Mouse (Mus musculus): ENCODE measurements around the gene Ms4a2. TPM values are rescaled to one million over a fixed set of nuclear protein-coding genes. Genes with fewer than 3 reads are reported as not detected.

Gene Ms4a2
- polyA plus RNA-seq, 1 experiment from 2014 or later: 1.6 TPM

- no peaks in the 10 kb centered on the region for H3K27me3 ChIP-seq (replicated peaks; ENCODE audit: control insufficient read depth, insufficient read depth, low read length)
- H3K36me3 ChIP-seq (ENCODE audit: control insufficient read depth, insufficient read depth, low read length): no peaks in the 10 kb centered on the region
- no peaks in the 10 kb centered on the region for H3K9me3 ChIP-seq (ENCODE audit: control insufficient read depth, low read length)
- DNase-seq (ENCODE audit: low spot score) (peak; percentile 77), ATAC-seq (ENCODE audit: low read depth) (no peak)
- no peak overlapping the region for H3K27ac ChIP-seq (replicated peaks; ENCODE audit: low read depth, low read length)
- H3K9ac ChIP-seq (ENCODE audit: low read depth, low read length): no peak overlapping the region
- H3K4me3 ChIP-seq (ENCODE audit: low read depth, low read length): no peak overlapping the region
- H3K4me2 ChIP-seq (ENCODE audit: low read depth, low read length): no peak overlapping the region
- WGBS: 23% methylated on average over 6 of the region's 6 CpGs
- H3K4me1 ChIP-seq (ENCODE audit: control insufficient read depth, insufficient read depth, low read length): no peaks in the 10 kb centered on the region
These were observed 12.0 kb downstream of the Ms4a2 start for GRCm38 (mm10) chr19:11611541-11611945.

GRCm38 (mm10) chr19:11608172-11608571 is 15.3 kb downstream of the Ms4a2 start:
- DNase-seq (ENCODE audit: low spot score): peak; percentile 21
- no peak overlapping the region for H3K9ac ChIP-seq (ENCODE audit: low read depth, low read length)
- 33% methylated on average over 1 of the region's 1 CpGs for WGBS

GRCm38 (mm10) chr19:11604603-11605002 is 18.9 kb downstream of the Ms4a2 start, which contains the start of gene Ms4a6d:
Ms4a6d (minus strand) TSS chr19:11604849.
- Histone ChIP-seq H3K36me3 (ENCODE audit: control insufficient read depth, insufficient read depth, low read length) (no peaks in the 10 kb centered on the region), H3K27ac (replicated peaks; ENCODE audit: low read depth, low read length) (no peak within 1 kb of the TSS), H3K9ac (ENCODE audit: low read depth, low read length) (no peak within 1 kb of the TSS), H3K4me1 (ENCODE audit: control insufficient read depth, insufficient read depth, low read length) (no peaks in the 10 kb centered on the region), H3K27me3 (replicated peaks; ENCODE audit: control insufficient read depth, insufficient read depth, low read length) (no peaks in the 10 kb centered on the region), H3K4me3 (ENCODE audit: low read depth, low read length) (no peak within 1 kb of the TSS), H3K4me2 (ENCODE audit: low read depth, low read length) (no peak within 1 kb of the TSS), H3K9me3 (ENCODE audit: control insufficient read depth, low read length) (no peaks in the 10 kb centered on the region)
- 90% methylated on average over 2 of the region's 2 CpGs for WGBS
- DNase-seq (ENCODE audit: low spot score): no peak
- no peak for ATAC-seq (ENCODE audit: low read depth)

More at GRCm38 (mm10) chr19:11608172-11608571, 15.3 kb downstream of the Ms4a2 start:
- ATAC-seq (ENCODE audit: low read depth): no peak
- Histone ChIP-seq H3K4me2 (ENCODE audit: low read depth, low read length) (no peak overlapping the region), H3K4me3 (ENCODE audit: low read depth, low read length) (no peak overlapping the region), H3K4me1 (ENCODE audit: control insufficient read depth, insufficient read depth, low read length) (no peaks in the 10 kb centered on the region), H3K27ac (replicated peaks; ENCODE audit: low read depth, low read length) (no peak overlapping the region), H3K9me3 (ENCODE audit: control insufficient read depth, low read length) (no peaks in the 10 kb centered on the region), H3K36me3 (ENCODE audit: control insufficient read depth, insufficient read depth, low read length) (no peaks in the 10 kb centered on the region), H3K27me3 (replicated peaks; ENCODE audit: control insufficient read depth, insufficient read depth, low read length) (no peaks in the 10 kb centered on the region)

- Histone ChIP-seq H3K27ac (replicated peaks; ENCODE audit: low read depth, low read length) (no peak overlapping the region), H3K4me3 (ENCODE audit: low read depth, low read length) (no peak overlapping the region), H3K4me2 (ENCODE audit: low read depth, low read length) (no peak overlapping the region), H3K36me3 (ENCODE audit: control insufficient read depth, insufficient read depth, low read length) (no peaks in the 10 kb centered on the region), H3K27me3 (replicated peaks; ENCODE audit: control insufficient read depth, insufficient read depth, low read length) (no peaks in the 10 kb centered on the region), H3K9ac (ENCODE audit: low read depth, low read length) (no peak overlapping the region), H3K4me1 (ENCODE audit: control insufficient read depth, insufficient read depth, low read length) (no peaks in the 10 kb centered on the region), H3K9me3 (ENCODE audit: control insufficient read depth, low read length) (no peaks in the 10 kb centered on the region)
- no peak for ATAC-seq (ENCODE audit: low read depth)
- DNase-seq (ENCODE audit: low spot score): peak; percentile 41
- 86% methylated on average over 2 of the region's 2 CpGs for WGBS
These were observed 21.5 kb downstream of the Ms4a2 start for GRCm38 (mm10) chr19:11602026-11602425.

GRCm38 (mm10) chr19:11601349-11601748 is 22.2 kb downstream of the Ms4a2 start:
- no peak for ATAC-seq (ENCODE audit: low read depth)
- H3K27me3 ChIP-seq (replicated peaks; ENCODE audit: control insufficient read depth, insufficient read depth, low read length): no peaks in the 10 kb centered on the region
- H3K4me3 ChIP-seq (ENCODE audit: low read depth, low read length): no peak overlapping the region
- H3K36me3 ChIP-seq (ENCODE audit: control insufficient read depth, insufficient read depth, low read length): no peaks in the 10 kb centered on the region
- H3K27ac ChIP-seq (replicated peaks; ENCODE audit: low read depth, low read length): no peak overlapping the region
- WGBS: 88% methylated on average over 3 of the region's 3 CpGs
- H3K4me2 ChIP-seq (ENCODE audit: low read depth, low read length): no peak overlapping the region
- H3K9ac ChIP-seq (ENCODE audit: low read depth, low read length): no peak overlapping the region
- no peaks in the 10 kb centered on the region for H3K9me3 ChIP-seq (ENCODE audit: control insufficient read depth, low read length)
- no peak for DNase-seq (ENCODE audit: low spot score)
- no peaks in the 10 kb centered on the region for H3K4me1 ChIP-seq (ENCODE audit: control insufficient read depth, insufficient read depth, low read length)

GRCm38 (mm10) chr19:11589891-11590449 is 33.5 kb downstream of the Ms4a2 start:
- H3K9me3 ChIP-seq (ENCODE audit: control insufficient read depth, low read length): no peaks in the 10 kb centered on the region
- H3K27me3 ChIP-seq (replicated peaks; ENCODE audit: control insufficient read depth, insufficient read depth, low read length): no peaks in the 10 kb centered on the region
- H3K9ac ChIP-seq (ENCODE audit: low read depth, low read length): no peak overlapping the region
- WGBS: 58% methylated on average over 2 of the region's 2 CpGs
- no peak overlapping the region for H3K4me2 ChIP-seq (ENCODE audit: low read depth, low read length)
- no peak overlapping the region for H3K4me3 ChIP-seq (ENCODE audit: low read depth, low read length)
- DNase-seq (ENCODE audit: low spot score) (no peak), ATAC-seq (ENCODE audit: low read depth) (no peak)
- no peaks in the 10 kb centered on the region for H3K4me1 ChIP-seq (ENCODE audit: control insufficient read depth, insufficient read depth, low read length)
- no peak overlapping the region for H3K27ac ChIP-seq (replicated peaks; ENCODE audit: low read depth, low read length)
- H3K36me3 ChIP-seq (ENCODE audit: control insufficient read depth, insufficient read depth, low read length): no peaks in the 10 kb centered on the region

GRCm38 (mm10) chr19:11589205-11589604 is 34.3 kb downstream of the Ms4a2 start:
- ATAC-seq (ENCODE audit: low read depth) (no peak), DNase-seq (ENCODE audit: low spot score) (no peak)
- WGBS: 67% methylated on average over 4 of the region's 4 CpGs
- H3K4me1 ChIP-seq (ENCODE audit: control insufficient read depth, insufficient read depth, low read length): no peaks in the 10 kb centered on the region
- no peaks in the 10 kb centered on the region for H3K36me3 ChIP-seq (ENCODE audit: control insufficient read depth, insufficient read depth, low read length)
- no peaks in the 10 kb centered on the region for H3K9me3 ChIP-seq (ENCODE audit: control insufficient read depth, low read length)
- H3K27me3 ChIP-seq (replicated peaks; ENCODE audit: control insufficient read depth, insufficient read depth, low read length): no peaks in the 10 kb centered on the region
- H3K4me3 ChIP-seq (ENCODE audit: low read depth, low read length): no peak overlapping the region
- H3K9ac ChIP-seq (ENCODE audit: low read depth, low read length): no peak overlapping the region
- H3K27ac ChIP-seq (replicated peaks; ENCODE audit: low read depth, low read length): no peak overlapping the region
- H3K4me2 ChIP-seq (ENCODE audit: low read depth, low read length): no peak overlapping the region

- H3K36me3 ChIP-seq (ENCODE audit: control insufficient read depth, insufficient read depth, low read length): no peaks in the 10 kb centered on the region
These were observed 48.6 kb downstream of the Ms4a2 start for GRCm38 (mm10) chr19:11574965-11575364.

More at GRCm38 (mm10) chr19:11574965-11575364, 48.6 kb downstream of the Ms4a2 start:
- Histone ChIP-seq H3K27me3 (replicated peaks; ENCODE audit: control insufficient read depth, insufficient read depth, low read length) (no peaks in the 10 kb centered on the region), H3K9ac (ENCODE audit: low read depth, low read length) (no peak overlapping the region), H3K27ac (replicated peaks; ENCODE audit: low read depth, low read length) (no peak overlapping the region), H3K4me2 (ENCODE audit: low read depth, low read length) (no peak overlapping the region), H3K4me3 (ENCODE audit: low read depth, low read length) (no peak overlapping the region), H3K9me3 (ENCODE audit: control insufficient read depth, low read length) (no peaks in the 10 kb centered on the region), H3K4me1 (ENCODE audit: control insufficient read depth, insufficient read depth, low read length) (no peaks in the 10 kb centered on the region)
- no peak for ATAC-seq (ENCODE audit: low read depth)
- WGBS: 86% methylated on average over 8 of the region's 8 CpGs
- no peak for DNase-seq (ENCODE audit: low spot score)

All from embryonic facial prominence, embryonic 14.5 days (tissue).